Mouse (Mus musculus): ENCODE data around the gene Abhd18.
"Not testable (repeated sequence)": the region's sequence is repeated elsewhere in the genome, so short reads cannot be mapped to it uniquely, and the experiment has no call there.

The Abhd18 gene

GRCm38 (mm10) chr3:40846957-40847017 lies at the start of gene Abhd18:
Abhd18 (plus strand) TSS chr3:40846970.
- not testable (repeated sequence) for DNase-seq (ENCODE audit: low spot score in 2 of 2)

GRCm38 (mm10) chr3:40798054-40798453 lies 48.7 kb upstream of the Abhd18 start:
- no peak for DNase-seq (ENCODE audit: low spot score in 2 of 2)

DNA sequence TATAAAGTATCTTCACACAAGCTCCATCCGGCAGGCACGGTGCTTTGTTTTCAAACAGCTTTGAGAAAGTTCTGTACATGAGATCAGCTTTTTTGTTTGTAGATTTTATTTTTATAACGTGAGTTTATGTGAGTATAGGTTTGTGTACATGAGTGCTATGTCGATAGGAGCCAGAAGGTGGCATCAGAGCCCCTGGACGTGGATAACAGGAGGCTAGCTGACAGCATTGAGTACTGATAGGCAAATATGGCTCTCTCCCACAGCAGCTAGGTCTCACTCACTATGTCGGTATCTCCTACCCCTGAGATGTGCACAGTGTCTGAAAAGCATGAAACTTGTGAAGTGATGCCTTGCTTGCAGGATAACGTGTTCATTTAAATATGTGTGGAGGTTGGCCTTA lies 48.3 kb upstream of the Abhd18 start:
- DNase-seq (ENCODE audit: low spot score in 2 of 2) = peak; percentile 19 to 24

DNA sequence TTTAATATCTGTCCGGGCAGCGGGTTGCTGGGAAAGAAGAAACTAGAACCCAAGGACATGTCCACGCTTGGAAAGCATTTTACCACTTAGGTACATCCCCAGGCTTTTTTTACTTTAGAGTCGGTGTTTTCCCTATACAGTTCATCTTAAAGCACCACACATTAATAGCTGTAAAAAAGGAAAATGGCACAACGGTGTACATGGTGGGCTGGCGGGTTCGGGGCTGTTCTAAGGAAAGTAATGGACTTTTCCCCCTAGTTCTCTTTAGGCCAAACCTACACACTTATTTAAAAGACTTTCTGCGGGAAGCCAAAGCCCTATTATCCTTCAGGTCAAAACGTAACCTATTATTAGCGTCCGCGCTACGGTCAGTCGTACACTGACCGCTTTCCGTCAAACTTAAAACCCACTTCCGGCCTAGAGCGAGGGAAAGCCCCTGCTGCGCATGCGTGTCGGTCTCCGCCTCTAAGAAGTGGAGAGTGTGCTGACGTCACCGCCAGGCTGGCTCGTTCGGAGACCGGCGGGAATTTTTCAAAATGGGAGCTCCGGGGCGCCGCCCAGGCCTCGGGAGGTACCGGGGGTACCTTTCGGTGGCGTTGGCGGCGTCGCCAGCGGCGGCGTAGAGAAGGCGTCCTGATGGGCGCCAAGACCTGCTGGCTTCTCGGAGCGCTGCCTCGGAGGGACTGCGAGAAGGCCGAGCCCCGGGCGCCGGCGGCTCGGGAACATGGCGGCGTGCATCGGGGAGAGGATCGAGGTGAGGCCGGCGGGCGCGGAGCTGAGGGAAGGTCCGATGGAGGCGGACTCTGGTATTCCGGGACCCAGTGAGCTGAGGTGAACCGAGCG lies 47.0 kb upstream of the Abhd18 start, which contains the start of gene Plk4:
TSS of gene Plk4 (plus strand) at position 490 of the 843 bp plus-strand sequence.
- peak; percentile 90 to 96 for DNase-seq (ENCODE audit: low spot score in 2 of 2)

- peak; percentile 26 to 41 for DNase-seq (ENCODE audit: low spot score in 2 of 2)
These were observed 46.4 kb upstream of the Abhd18 start for GRCm38 (mm10) chr3:40800373-40800823.

GRCm38 (mm10) chr3:40806871-40807270 lies 39.9 kb upstream of the Abhd18 start:
- DNase-seq (ENCODE audit: low spot score in 2 of 2) = no peak

GRCm38 (mm10) chr3:40808686-40809085 lies 38.1 kb upstream of the Abhd18 start:
- DNase-seq (ENCODE audit: low spot score in 2 of 2) = no peak

GRCm38 (mm10) chr3:40809894-40810293 lies 36.9 kb upstream of the Abhd18 start:
- DNase-seq (ENCODE audit: low spot score in 2 of 2) = no peak

DNA sequence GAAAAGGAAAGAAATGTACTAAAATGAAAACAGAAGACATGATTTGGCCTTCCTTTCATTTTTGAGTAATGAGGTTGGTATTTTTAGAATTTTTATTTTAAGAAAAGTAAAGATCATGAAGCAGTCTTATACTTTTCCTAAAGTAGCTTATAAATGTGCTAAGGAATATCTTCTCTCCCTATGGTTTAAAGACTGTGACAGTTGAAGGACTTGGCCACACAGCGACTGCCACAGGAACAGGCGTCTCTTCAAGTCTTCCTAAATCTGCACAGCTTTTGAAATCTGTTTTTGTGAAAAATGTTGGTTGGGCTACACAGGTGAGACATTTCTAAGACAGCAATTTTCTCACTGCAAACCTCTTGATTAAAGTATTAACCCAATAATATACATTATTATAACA lies 33.5 kb upstream of the Abhd18 start:
- no peak for DNase-seq (ENCODE audit: low spot score in 2 of 2)

DNA sequence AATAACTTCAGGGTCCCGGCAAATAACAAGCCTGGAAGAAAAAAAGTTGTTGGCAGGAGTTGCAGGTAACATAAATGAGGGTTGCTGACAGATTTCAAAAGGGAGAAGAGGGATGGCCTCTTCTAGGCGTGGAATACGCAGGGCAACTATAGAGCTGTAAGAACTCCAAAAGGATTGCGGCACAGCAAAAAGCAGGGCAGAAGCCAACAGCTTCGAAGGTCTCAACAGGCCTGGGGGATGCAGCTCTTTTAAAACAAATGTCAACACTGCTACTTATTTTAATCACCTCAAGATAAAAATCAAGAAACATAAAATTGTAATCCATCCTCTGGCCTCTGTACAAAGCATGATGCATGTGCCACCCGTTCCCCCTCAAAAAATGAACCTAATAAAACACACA lies 1.2 kb upstream of the Abhd18 start:
- DNase-seq (ENCODE audit: low spot score in 2 of 2) = not testable (repeated sequence)

DNA sequence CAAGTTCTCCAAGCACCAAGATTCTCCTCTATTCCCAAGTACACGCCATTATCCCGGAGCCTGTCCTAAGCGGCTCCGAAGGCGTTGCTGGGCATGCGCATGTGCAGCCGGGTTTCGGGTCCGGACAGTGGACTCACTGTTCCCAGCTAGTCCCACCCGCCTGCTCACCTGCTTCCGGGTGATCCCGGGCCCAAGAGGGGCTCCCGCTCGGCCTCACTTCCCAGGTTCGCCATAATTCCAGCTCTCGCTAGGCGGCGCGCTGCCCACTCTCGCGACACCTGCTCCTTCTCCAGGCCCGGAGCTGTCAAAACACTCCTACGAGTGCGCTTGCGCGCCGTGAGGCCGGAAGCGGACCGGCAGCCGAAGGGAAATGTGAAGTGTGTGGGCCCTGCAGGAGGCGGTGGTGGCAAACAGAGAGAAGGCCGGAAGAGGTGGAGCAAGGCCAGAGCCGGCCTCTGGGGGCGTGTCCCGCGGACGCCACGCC lies 255 bp upstream of the Abhd18 start, which contains the start of gene Mfsd8:
TSS of gene Mfsd8 (minus strand) at position 414 of the 484 bp plus-strand sequence.
- DNase-seq (ENCODE audit: low spot score in 2 of 2) = peak; percentile 94 to 97

DNA sequence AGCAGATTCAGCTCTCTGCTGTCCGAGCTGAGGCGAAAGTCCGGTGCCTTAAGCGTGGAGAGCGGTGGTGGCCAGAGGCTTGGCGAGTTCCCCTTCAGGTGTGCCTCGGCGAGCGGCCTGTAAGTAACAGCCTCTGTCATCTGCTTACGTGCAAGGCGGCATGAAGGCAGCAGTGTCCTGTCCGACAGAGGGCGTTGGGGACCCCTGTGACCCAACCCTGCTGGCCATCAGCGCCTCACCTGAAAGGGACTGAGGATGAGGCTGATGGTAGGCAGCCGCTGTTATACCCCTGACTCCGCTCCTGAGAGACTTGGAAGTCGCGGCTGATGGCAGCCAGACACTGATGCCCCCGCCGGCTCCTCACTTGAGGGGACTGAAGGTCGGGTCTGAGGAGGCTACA lies 248 bp downstream of the Abhd18 start:
- DNase-seq (ENCODE audit: low spot score in 2 of 2) = peak in 1 of 2 experiments; percentile 61

DNA sequence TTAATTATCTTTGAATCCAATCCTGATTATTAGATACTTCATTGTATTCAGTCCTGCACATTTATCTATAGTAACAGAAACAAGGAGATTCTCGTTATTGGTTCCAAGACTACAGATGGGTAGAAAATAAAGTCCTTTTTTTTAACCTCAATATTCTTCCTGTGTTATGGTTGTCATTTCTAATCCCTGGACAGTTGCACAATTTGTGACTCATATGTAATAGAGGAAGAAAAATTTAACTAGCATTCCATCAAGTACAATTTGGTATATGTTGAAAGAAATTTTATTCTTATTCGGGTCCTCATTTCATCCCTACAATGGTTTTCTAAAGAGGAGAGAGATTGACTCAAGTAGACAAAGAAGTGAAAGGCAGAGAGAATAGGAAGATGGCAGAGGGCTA lies 1.2 kb downstream of the Abhd18 start:
- DNase-seq (ENCODE audit: low spot score in 2 of 2) = not testable (repeated sequence)

GRCm38 (mm10) chr3:40853123-40853738 lies 6.5 kb downstream of the Abhd18 start:
- DNase-seq (ENCODE audit: low spot score in 2 of 2) = not testable (repeated sequence)

GRCm38 (mm10) chr3:40893816-40894258 lies 47.1 kb downstream of the Abhd18 start:
- DNase-seq (ENCODE audit: low spot score in 2 of 2) = peak; percentile 98 to 99

DNA sequence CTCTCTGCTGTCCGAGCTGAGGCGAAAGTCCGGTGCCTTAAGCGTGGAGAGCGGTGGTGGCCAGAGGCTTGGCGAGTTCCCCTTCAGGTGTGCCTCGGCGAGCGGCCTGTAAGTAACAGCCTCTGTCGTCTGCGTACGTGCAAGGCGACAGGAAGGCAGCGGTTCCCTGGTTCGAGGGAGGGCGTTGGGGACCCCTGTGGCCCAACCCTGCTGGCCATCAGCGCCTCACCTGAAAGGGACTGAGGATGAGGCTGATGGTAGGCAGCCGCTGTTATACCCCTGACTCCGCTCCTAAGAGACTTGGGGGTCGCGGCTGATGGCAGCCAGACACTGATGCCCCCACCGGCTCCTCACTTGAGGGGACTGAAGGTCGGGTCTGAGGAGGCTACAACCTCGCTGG lies 47.6 kb downstream of the Abhd18 start:
- DNase-seq (ENCODE audit: low spot score in 2 of 2) = peak; percentile 19 to 33

DNA sequence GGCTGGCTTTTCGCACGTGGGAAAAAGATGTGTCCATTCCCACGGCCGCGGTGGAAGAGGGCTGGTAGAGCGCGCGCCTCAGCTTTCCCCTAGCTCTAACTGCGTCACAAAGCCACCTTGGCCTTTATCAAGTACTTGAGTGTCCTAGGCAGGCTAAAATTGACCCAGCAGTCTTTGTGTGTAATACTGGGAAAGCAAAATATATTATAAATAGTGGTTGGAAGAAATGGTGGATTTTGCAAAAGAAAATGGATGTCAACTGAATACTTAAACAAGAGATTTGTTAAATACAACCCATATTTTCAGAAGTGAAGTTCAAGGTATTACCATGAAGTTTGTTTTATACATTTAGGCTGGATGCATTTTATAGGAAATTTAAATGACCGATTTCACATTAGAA lies 55.7 kb downstream of the Abhd18 start, which contains the start of gene 1700034I23Rik:
TSS of gene 1700034I23Rik (minus strand) at position 101 of the 400 bp plus-strand sequence.
- DNase-seq (ENCODE audit: low spot score in 2 of 2) = not testable (repeated sequence)

GRCm38 (mm10) chr3:40938189-40938588 lies 91.4 kb downstream of the Abhd18 start:
- no peak for DNase-seq (ENCODE audit: low spot score in 2 of 2)

DNA sequence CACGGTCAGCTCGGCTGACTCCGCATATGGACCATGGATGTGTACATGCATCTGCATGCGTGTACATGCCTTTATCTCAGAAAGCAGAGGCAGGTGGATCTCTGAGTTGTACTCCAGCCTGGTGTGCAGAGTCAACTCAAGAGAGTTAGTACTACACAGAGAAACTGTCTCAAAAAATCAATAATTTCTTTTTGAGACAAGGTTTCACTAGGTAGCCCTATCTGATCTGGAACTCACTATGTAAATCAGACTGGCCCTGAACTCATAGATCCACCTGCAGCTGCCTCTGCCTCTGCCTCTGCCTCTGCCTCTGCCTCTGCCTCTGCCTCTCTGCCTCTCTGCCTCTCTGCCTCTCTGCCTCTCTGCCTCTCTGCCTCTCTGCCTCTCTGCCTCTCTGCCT lies 91.8 kb downstream of the Abhd18 start:
- no peak for DNase-seq (ENCODE audit: low spot score in 2 of 2)

DNA sequence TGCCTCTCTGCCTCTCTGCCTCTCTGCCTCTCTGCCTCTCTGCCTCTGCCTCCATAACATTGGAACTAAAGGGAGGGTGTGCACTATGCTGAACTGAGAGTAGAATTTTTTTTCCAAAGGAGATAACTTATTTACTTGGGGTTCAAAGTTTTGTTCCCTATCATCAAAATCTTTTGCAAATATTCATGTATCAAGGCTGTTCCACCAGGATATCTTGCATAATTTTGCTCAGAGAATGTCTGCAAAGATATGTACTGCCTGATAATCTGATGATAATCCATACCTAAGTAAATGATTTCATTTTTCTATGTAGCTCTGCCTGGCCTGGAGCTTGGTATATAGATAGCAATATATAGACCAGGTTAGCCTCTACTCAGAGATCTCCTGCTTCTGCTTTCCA lies 92.2 kb downstream of the Abhd18 start:
- DNase-seq (ENCODE audit: low spot score in 2 of 2) = no peak

GRCm38 (mm10) chr3:40949170-40949902 lies 102.6 kb downstream of the Abhd18 start, which contains the start of gene Larp1b:
Larp1b (plus strand) TSS chr3:40949828.
- peak; percentile 94 to 98 for DNase-seq (ENCODE audit: low spot score in 2 of 2)

DNA sequence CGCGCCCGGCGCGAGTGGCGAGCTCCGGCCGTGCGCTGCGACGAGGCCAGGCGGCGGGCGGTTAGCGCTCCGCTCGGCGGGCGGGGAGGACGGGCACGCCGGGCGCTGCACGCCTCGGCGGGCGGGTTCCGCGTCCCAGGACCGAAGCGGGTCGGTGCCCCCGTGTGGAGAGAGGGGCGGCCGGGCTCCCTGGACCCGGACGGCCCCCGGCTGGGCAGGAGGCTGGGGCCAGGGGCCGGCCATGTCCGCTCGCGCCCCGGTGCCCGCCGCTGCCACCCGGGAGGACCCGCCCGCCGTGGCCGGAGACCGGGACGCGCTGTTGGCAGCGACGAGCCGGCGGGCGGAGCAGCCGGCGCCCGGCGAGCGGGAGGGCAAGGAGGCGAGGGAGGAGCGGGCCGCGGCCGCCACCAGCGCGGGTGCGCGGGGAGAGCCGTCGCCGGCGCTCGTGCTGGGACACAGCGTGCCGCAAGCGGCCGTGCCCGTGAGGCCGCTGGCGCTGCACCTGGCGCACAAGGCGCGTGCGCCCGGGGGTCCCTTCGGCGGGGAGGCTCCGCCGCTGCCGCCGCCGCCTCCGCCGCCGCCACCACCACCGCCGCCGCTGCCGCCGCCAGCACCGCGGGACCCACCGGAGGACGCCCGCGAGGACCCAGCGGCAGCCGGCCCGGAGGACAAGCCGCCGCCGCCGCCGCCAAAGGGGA lies 103.3 kb downstream of the Abhd18 start:
- peak in 1 of 2 experiments; percentile 39 for DNase-seq (ENCODE audit: low spot score in 2 of 2)

Measured in frontal cortex, postnatal 10 days (tissue).